Mouse (Mus musculus) intestine, postnatal 0 days (tissue): Measurements from ENCODE around the gene Hmces. TPM values are rescaled to one million over a fixed set of nuclear protein-coding genes. Genes with fewer than 3 reads are reported as not detected.

Experiments used
- ATAC-seq: fragments of 200-750 bp; cut with Nextera tagmentation; 2 replicates; pipeline ENCODE4 v1.8.0; 2017; ENCODE audit warnings: mild to moderate bottlenecking, moderate TSS enrichment, moderate library complexity
- H3K27ac ChIP-seq: fragments of 300-500 bp; sonication (generic); 2 replicates; pipeline ENCODE4 v1.5.1; 2014; ENCODE audit warnings: mild to moderate bottlenecking, low read depth, low read length, moderate library complexity
- H3K27me3 ChIP-seq: fragments of 300-500 bp; sonication (generic); replicated peaks from 2 replicates; pipeline ENCODE4 v1.6.1; 2014; ENCODE audit warnings: low read length, mixed read lengths; ENCODE audit not compliant: control insufficient read depth, insufficient read depth
- H3K36me3 ChIP-seq: fragments of 300-500 bp; sonication (generic); 2 replicates; pipeline ENCODE4 v1.6.1; 2014; ENCODE audit warnings: mild to moderate bottlenecking, moderate library complexity; ENCODE audit not compliant: control insufficient read depth, insufficient read depth
- H3K4me1 ChIP-seq: fragments of 300-500 bp; sonication (generic); replicated peaks from 2 replicates; pipeline ENCODE4 v1.6.1; 2014; ENCODE audit warnings: antibody characterized with exemption, low read length, mixed read lengths; ENCODE audit not compliant: control insufficient read depth, insufficient read depth
- H3K4me2 ChIP-seq: fragments of 300-500 bp; sonication (generic); replicated peaks from 2 replicates; pipeline ENCODE4 v1.6.1; 2014; ENCODE audit warnings: low read depth, mild to moderate bottlenecking, moderate library complexity
- H3K4me3 ChIP-seq: fragments of 300-500 bp; sonication (generic); 2 replicates; pipeline ENCODE4 v1.5.1; 2014; ENCODE audit warnings: low read depth, low read length
- H3K9ac ChIP-seq: fragments of 300-500 bp; sonication (generic); 2 replicates; pipeline ENCODE4 v1.6.1; 2014; ENCODE audit warnings: mild to moderate bottlenecking, low read depth, low read length
- H3K9me3 ChIP-seq: fragments of 300-500 bp; sonication (generic); 2 replicates; pipeline ENCODE4 v1.6.1; 2016; ENCODE audit warnings: mixed run types; ENCODE audit not compliant: control insufficient read depth
- CTCF ChIP-seq: sonication (generic); IDR thresholded peaks from 2 replicates; pipeline ENCODE4 v1.5.1; 2016; ENCODE audit warnings: low read depth, mild to moderate bottlenecking, control low read depth, antibody characterized with exemption, moderate library complexity
- WGBS: fragments of 180-500 bp; shearing (Covaris S2); extraction: QIAGEN DNeasy Blood & Tissue Kit; methylation state at CpG from one replicate; pipeline ENCODE4 v1.1.7; 2014; 5-methylcytosine and 5-hydroxymethylcytosine counted together
- microRNA-seq: library from miRNA; unstranded; fragments of <30 nt; microRNA quantifications from one replicate; pipeline ENCODE4, GENCODE M21; 2016
- polyA plus RNA-seq: library from polyadenylated mRNA; unstranded; fragments of >200 nt; fragmentation: Nextera tagmentation; extraction: Ambion mirVana; gene quantifications from 2 replicates; pipeline ENCODE4 v1.2.1, GENCODE M21; 2015

Hmces gene
- polyA plus RNA-seq, 1 experiment from 2014 or later: 17.9 TPM

- Histone ChIP-seq H3K4me3 (peak overlapping the region; percentile 69), H3K4me2 (peak overlapping the region; percentile 93), H3K4me1 (no peaks in the 10 kb centered on the region), H3K9ac (peak overlapping the region; percentile 75), H3K36me3 (peaks cover 3% of the 10 kb centered on the region; the same call in 1 of the 2 replicates), H3K9me3 (no peaks in the 10 kb centered on the region), H3K27ac (peak overlapping the region; percentile 57; the same call in 1 of the 2 replicates), H3K27me3 (peaks cover 23% of the 10 kb centered on the region; the same call in 1 of the 2 replicates)
- peak; percentile 73 for ATAC-seq
- WGBS: under 1% methylated on average over 65 of the region's 66 CpGs
- TF ChIP-seq CTCF: peak; percentile 48
These were observed 66.8 kb downstream of the Hmces start for GRCm38 (mm10) chr6:87980374-87981029.

DNA sequence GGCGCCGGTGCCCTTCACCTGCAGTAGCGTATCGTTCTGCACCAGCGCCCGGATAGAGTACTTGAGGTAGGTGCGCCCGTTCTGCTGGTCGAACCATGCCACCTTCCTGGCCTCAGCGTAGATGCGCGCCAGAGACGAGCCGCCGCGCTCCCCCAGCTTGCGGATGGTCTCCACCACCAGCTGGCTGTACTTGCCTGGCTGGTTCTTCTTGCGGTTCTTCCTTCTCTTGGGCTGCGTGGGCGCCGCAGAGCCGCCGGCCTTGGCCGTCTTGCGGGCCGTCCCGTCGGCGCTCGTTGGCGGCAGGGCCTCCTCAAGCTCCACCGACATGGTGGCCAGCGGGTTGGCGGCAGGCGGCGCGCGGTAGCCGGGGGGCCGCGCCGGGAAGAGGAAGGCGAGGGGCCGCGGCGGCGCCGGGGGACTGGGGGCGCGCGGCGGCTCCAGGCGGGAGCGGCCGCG, 67.3 kb downstream of the Hmces start:
- Histone ChIP-seq H3K27ac (peak overlapping the region; percentile 57), H3K27me3 (peaks cover 23% of the 10 kb centered on the region; the same call in 1 of the 2 replicates), H3K4me1 (no peaks in the 10 kb centered on the region)

GRCm38 (mm10) chr6:87981547-87982256, 68.0 kb downstream of the Hmces start, which contains the start of gene H1fx:
H1fx (minus strand) TSS chr6:87981637.
- peak; percentile 53; the same call in 1 of the 2 replicates for ATAC-seq
- Histone ChIP-seq H3K4me2 (peak within 1 kb of the TSS; percentile 93), H3K4me3 (peak within 1 kb of the TSS; percentile 69), H3K9ac (peak within 1 kb of the TSS; percentile 75), H3K27me3 (peaks cover 23% of the 10 kb centered on the region; the same call in 1 of the 2 replicates), H3K4me1 (no peaks in the 10 kb centered on the region), H3K36me3 (peaks cover 3% of the 10 kb centered on the region; the same call in 1 of the 2 replicates), H3K27ac (peak within 1 kb of the TSS; percentile 57), H3K9me3 (no peaks in the 10 kb centered on the region)
- under 1% methylated on average over 54 of the region's 55 CpGs for WGBS
- TF ChIP-seq CTCF: peak; percentile 54

More for the DNA sequence above, 67.3 kb downstream of the Hmces start:
- peaks cover 3% of the 10 kb centered on the region; the same call in 1 of the 2 replicates for H3K36me3 ChIP-seq
- H3K4me3 ChIP-seq: peak overlapping the region; percentile 69
- no peaks in the 10 kb centered on the region for H3K9me3 ChIP-seq
- peak overlapping the region; percentile 75 for H3K9ac ChIP-seq
- WGBS: 2% methylated on average over 48 of the region's 56 CpGs
- peak overlapping the region; percentile 93 for H3K4me2 ChIP-seq
- no peak for TF ChIP-seq CTCF
- peak; percentile 26; the same call in 1 of the 2 replicates for ATAC-seq

GRCm38 (mm10) chr6:87982506-87982905, 68.8 kb downstream of the Hmces start:
- Histone ChIP-seq H3K36me3 (peaks cover 3% of the 10 kb centered on the region; the same call in 1 of the 2 replicates), H3K4me3 (no peak overlapping the region), H3K9ac (0 out of 2 replicates have a peak overlapping the region, but pooled peaks have one; percentile 75), H3K4me1 (no peaks in the 10 kb centered on the region), H3K4me2 (peak overlapping the region; percentile 93; the same call in 1 of the 2 replicates), H3K9me3 (no peaks in the 10 kb centered on the region), H3K27ac (no peak overlapping the region), H3K27me3 (peaks cover 23% of the 10 kb centered on the region; the same call in 1 of the 2 replicates)
- WGBS: 64% methylated on average over 9 of the region's 9 CpGs
- no peak for TF ChIP-seq CTCF
- ATAC-seq: no peak

Small RNAs within 50 kb of the gene (microRNA-seq; reads per million reads assigned to microRNA genes)
- gene Gm47286: not detected

Other genes with a start within 250 kb of the Hmces start
- 7.4 and 7.9 TPM in 2 replicates for gene Aplf, start 241.7 kb upstream of the Hmces start, polyA plus RNA-seq
- gene Efcc1, start 183.1 kb upstream of the Hmces start, polyA plus RNA-seq: 0.86 and 0.98 TPM in 2 replicates
- gene Gp9, start 135.9 kb upstream of the Hmces start, polyA plus RNA-seq: 2.1 and 2.3 TPM in 2 replicates
- gene Rab43, start 101.8 kb upstream of the Hmces start, polyA plus RNA-seq: 25.5 and 25.9 TPM in 2 replicates
- gene Gm45140, start 78.1 kb upstream of the Hmces start, polyA plus RNA-seq: 1.3 and 2.0 TPM in 2 replicates
- gene Isy1, start 75.1 kb upstream of the Hmces start, polyA plus RNA-seq: 24.5 and 26.4 TPM in 2 replicates
- 385 and 395 TPM in 2 replicates for gene Cnbp, start 62.8 kb upstream of the Hmces start, polyA plus RNA-seq
- 88.5 and 89.5 TPM in 2 replicates for gene Copg1, start 26.1 kb upstream of the Hmces start, polyA plus RNA-seq
- gene H1fx, start 67.7 kb downstream of the Hmces start, polyA plus RNA-seq: 15.4 and 17.5 TPM in 2 replicates
- gene Rab7, start 131.3 kb downstream of the Hmces start, polyA plus RNA-seq: 219 and 226 TPM in 2 replicates
- 164 and 184 TPM in 2 replicates for gene Rpn1, start 170.5 kb downstream of the Hmces start, polyA plus RNA-seq